9 mouse cellular contexts compared by ENCODE assay signal in the genomic region with DNA sequence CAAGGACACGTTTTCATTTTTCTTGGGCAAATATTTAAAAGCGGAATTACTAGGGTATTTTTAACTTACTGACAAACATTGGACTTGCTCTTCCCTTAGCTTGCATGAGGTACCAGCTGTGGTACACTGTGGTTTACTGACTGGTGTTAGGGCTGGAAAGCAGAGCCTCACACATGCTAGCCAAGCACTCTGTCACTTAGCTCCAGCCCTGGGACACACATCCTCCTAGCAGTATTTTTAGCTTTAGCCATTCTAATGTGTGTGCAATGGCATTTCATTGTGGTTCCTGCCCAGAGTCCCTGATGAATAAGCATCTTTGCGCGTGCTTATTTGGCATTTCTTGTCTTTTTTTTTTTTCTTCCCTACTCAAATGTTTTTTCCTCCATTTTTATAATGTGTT.
DNase-seq lines count a peak whose midpoint lies in the region.
"Had no signal": no experiment of that assay in that cellular context is flagged by ENCODE, and none has a peak within 500 bp of the region (broad histone marks: within the 10 kb centered on the region; RNA-seq: fewer than 3 reads in every experiment).

No protein-coding gene starts in this region.

- intact Hi-C loops in heart, postnatal 25 days (cut with DNase I) = loop anchor here (5.0 kb wide), 1 partner anchor 47 kb away; no protein-coding TSS in a partner anchor
- intact Hi-C loops in heart, postnatal 14 days (cut with DNase I) = loop anchor here (2.0 kb wide), 1 partner anchor 25 kb away; no protein-coding TSS in a partner anchor

- peak; percentile 61 to 75 for DNase-seq in heart, adult 9 months (ENCODE audit: low spot score in 2 of 2)
- no peak for DNase-seq in heart, postnatal 25 days (ENCODE audit: low spot score)
- peak; percentile 62 for DNase-seq in 3T3-L1 (ENCODE audit: low read depth, low spot score)
- peak; percentile 54 for DNase-seq in brain, adult 2 months (ENCODE audit: low read depth, low spot score)
- peak; percentile 22 to 34 for DNase-seq in heart, postnatal 14 days
- no peak for DNase-seq in cerebellum, adult 8-10 months
- DNase-seq in adrenal gland, adult 18-20 months (ENCODE audit: low spot score in 2 of 2) = no peak
- DNase-seq in urinary bladder, postnatal 14 days (ENCODE audit: low spot score) = no peak
- DNase-seq: cerebellum, postnatal 25 days had no signal

Comparison
In these comparisons a context has a peak if more than half of its experiments do, and no peak if none do; other contexts are left out.
1. DNase-seq: peak in heart, adult 9 months (2 of 2), 3T3-L1 (single experiment), brain, adult 2 months (single experiment) and heart, postnatal 14 days (2 of 2); none in heart, postnatal 25 days (single experiment), cerebellum, adult 8-10 months (single experiment), adrenal gland, adult 18-20 months (0 of 2) and urinary bladder, postnatal 14 days (single experiment).